Mouse (Mus musculus) CH12.LX (cell line): ENCODE data around the gene Nphp4. TPM values are rescaled to one million over a fixed set of nuclear protein-coding genes. Genes with fewer than 3 reads are reported as not detected.

Source experiments
- DNase-seq: peaks from one replicate; pipeline ENCODE4 v3.0.0-alpha.2; 2013; ENCODE audit errors: extremely low read depth
- H3K27ac ChIP-seq: 2 replicates; pipeline ENCODE4 v1.5.1; 2012; ENCODE audit warnings: low read depth, mild to moderate bottlenecking, control low read depth, moderate library complexity; ENCODE audit not compliant: insufficient read depth
- H3K27me3 ChIP-seq: replicated peaks from 2 replicates; pipeline ENCODE3; 2012; ENCODE audit warnings: inconsistent platforms
- H3K36me3 ChIP-seq, 2 experiments: replicated peaks in 1 of 2; 2 replicates each; pipeline versions ENCODE3 to v1.6.1; 2012; ENCODE audit warnings: inconsistent platforms in 1 of 2, low read length in 1 of 2, mild to moderate bottlenecking in 1 of 2, mixed read lengths in 1 of 2, moderate library complexity in 1 of 2; ENCODE audit not compliant: control insufficient read depth in 1 of 2, insufficient read depth in 1 of 2
- H3K4me1 ChIP-seq, 2 experiments: 2 replicates each; pipeline ENCODE4 v1.6.1; 2012; ENCODE audit warnings: inconsistent platforms in 1 of 2, moderate library complexity in 1 of 2; ENCODE audit not compliant: insufficient read depth in 2 of 2, control insufficient read depth in 1 of 2
- H3K4me2 ChIP-seq: 2 replicates; pipeline ENCODE4 v1.6.1; 2012; ENCODE audit warnings: low read depth, mild to moderate bottlenecking, control low read depth; ENCODE audit not compliant: poor library complexity, insufficient read depth, severe bottlenecking
- H3K4me3 ChIP-seq, 3 experiments: fragments of 150-350 bp in 1 of 3; sonication (generic) in 1 of 3; replicated peaks in 1 of 3; 2 replicates each; pipeline versions ENCODE3 to v1.5.1; 2011 to 2012; ENCODE audit warnings: low read depth in 2 of 3, low read length in 2 of 3, mild to moderate bottlenecking in 2 of 3, moderate library complexity in 2 of 3, control low read depth in 1 of 3, improper control_type of control experiment in 1 of 3, inconsistent platforms in 1 of 3, mixed read lengths in 1 of 3; ENCODE audit not compliant: poor library complexity in 1 of 3
- H3K79me2 ChIP-seq: replicated peaks from 2 replicates; pipeline ENCODE4 v1.6.1; 2012; ENCODE audit warnings: mild to moderate bottlenecking, moderate library complexity; ENCODE audit not compliant: control insufficient read depth, poor library complexity, insufficient read depth, severe bottlenecking; ENCODE audit errors: extremely low read depth
- H3K9ac ChIP-seq: 2 replicates; pipeline ENCODE4 v1.6.1; 2012; ENCODE audit warnings: low read depth, mild to moderate bottlenecking, control low read depth, moderate library complexity; ENCODE audit not compliant: insufficient read depth
- H3K9me3 ChIP-seq: replicated peaks from 2 replicates; pipeline ENCODE3; 2012; ENCODE audit warnings: low read length, inconsistent platforms, mixed read lengths
- BHLHE40 ChIP-seq: IDR thresholded peaks from 2 replicates; pipeline ENCODE4 v1.6.1; 2011; ENCODE audit warnings: mild to moderate bottlenecking, low read depth, low read length, improper control_type of control experiment
- CHD1 ChIP-seq: IDR thresholded peaks from 2 replicates; pipeline ENCODE4 v1.6.1; 2012; ENCODE audit warnings: low read depth, low read length, improper control_type of control experiment, inconsistent platforms
- CHD2 ChIP-seq: IDR thresholded peaks from 2 replicates; pipeline ENCODE4 v1.6.1; 2011; ENCODE audit warnings: low read length, improper control_type of control experiment
- E2F4 ChIP-seq: IDR thresholded peaks from 2 replicates; pipeline ENCODE4 v1.6.1; 2011; ENCODE audit warnings: low read depth, low read length, improper control_type of control experiment; ENCODE audit not compliant: insufficient replicate concordance
- ELF1 ChIP-seq: IDR thresholded peaks from 2 replicates; pipeline ENCODE4 v1.6.1; 2014; ENCODE audit warnings: low read depth, mild to moderate bottlenecking, inconsistent platforms, low read length, improper control_type of control experiment
- EP300 ChIP-seq: IDR thresholded peaks from 2 replicates; pipeline ENCODE4 v1.6.1; 2011; ENCODE audit warnings: low read length, improper control_type of control experiment
- ETS1 ChIP-seq: conservative IDR thresholded peaks from 2 replicates; pipeline ENCODE4 v1.6.1; 2012; ENCODE audit warnings: low read depth, mild to moderate bottlenecking, inconsistent platforms, low read length, improper control_type of control experiment, moderate library complexity
- GABPA ChIP-seq: IDR thresholded peaks from 2 replicates; pipeline ENCODE4 v1.6.1; 2012; ENCODE audit warnings: low read depth, low read length, improper control_type of control experiment, inconsistent platforms; ENCODE audit not compliant: insufficient replicate concordance
- HCFC1 ChIP-seq: IDR thresholded peaks from 2 replicates; pipeline ENCODE4 v1.6.1; 2012; ENCODE audit warnings: low read depth, mild to moderate bottlenecking, inconsistent platforms, low read length, improper control_type of control experiment
- IRF4 ChIP-seq: IDR thresholded peaks from 2 replicates; pipeline ENCODE4 v1.6.1; 2014; ENCODE audit warnings: low read depth, mild to moderate bottlenecking, inconsistent platforms, low read length, improper control_type of control experiment
- JUND ChIP-seq: conservative IDR thresholded peaks from 2 replicates; pipeline ENCODE4 v1.6.1; 2011; ENCODE audit warnings: low read depth, low read length, improper control_type of control experiment
- KAT2A ChIP-seq: IDR thresholded peaks from 2 replicates; pipeline ENCODE4 v1.6.1; 2012; ENCODE audit warnings: low read length, improper control_type of control experiment, inconsistent platforms; ENCODE audit not compliant: insufficient replicate concordance
- MAFK ChIP-seq: IDR thresholded peaks from 2 replicates; pipeline ENCODE4 v1.6.1; 2011; ENCODE audit warnings: low read length, improper control_type of control experiment; ENCODE audit not compliant: insufficient replicate concordance
- MAZ ChIP-seq: IDR thresholded peaks from 2 replicates; pipeline ENCODE4 v1.6.1; 2012; ENCODE audit warnings: low read depth, mild to moderate bottlenecking, inconsistent platforms, low read length, improper control_type of control experiment, moderate library complexity
- MEF2A ChIP-seq: IDR thresholded peaks from 2 replicates; pipeline ENCODE4 v1.6.1; 2014; ENCODE audit warnings: low read depth, mild to moderate bottlenecking, inconsistent platforms, low read length, improper control_type of control experiment, borderline replicate concordance
- MXI1 ChIP-seq: IDR thresholded peaks from 2 replicates; pipeline ENCODE4 v1.6.1; 2011; ENCODE audit warnings: mild to moderate bottlenecking, low read depth, low read length, improper control_type of control experiment
- NELFE ChIP-seq: IDR thresholded peaks from 2 replicates; pipeline ENCODE4 v1.6.1; 2011; ENCODE audit warnings: low read depth, low read length, improper control_type of control experiment
- NRF1 ChIP-seq: IDR thresholded peaks from 2 replicates; pipeline ENCODE4 v1.6.1; 2014; ENCODE audit warnings: low read depth, mild to moderate bottlenecking, inconsistent platforms, low read length, improper control_type of control experiment, moderate library complexity
- PAX5 ChIP-seq: IDR thresholded peaks from 2 replicates; pipeline ENCODE4 v1.6.1; 2012; ENCODE audit warnings: low read length, inconsistent platforms, mixed read lengths
- POLR2AphosphoS2 ChIP-seq: IDR thresholded peaks from 2 replicates; pipeline ENCODE4 v1.6.1; 2011; ENCODE audit warnings: low read depth, low read length, improper control_type of control experiment
- RAD21 ChIP-seq: IDR thresholded peaks from 2 replicates; pipeline ENCODE4 v1.6.1; 2011; ENCODE audit warnings: low read depth, mild to moderate bottlenecking, low read length, improper control_type of control experiment, moderate library complexity
- SIN3A ChIP-seq: IDR thresholded peaks from 2 replicates; pipeline ENCODE4 v1.6.1; 2012; ENCODE audit warnings: low read length, improper control_type of control experiment, inconsistent platforms
- SMC3 ChIP-seq: IDR thresholded peaks from 2 replicates; pipeline ENCODE4 v1.6.1; 2011; ENCODE audit warnings: low read depth, low read length, improper control_type of control experiment
- TBP ChIP-seq: conservative IDR thresholded peaks from 2 replicates; pipeline ENCODE4 v1.6.1; 2011; ENCODE audit warnings: low read depth, low read length, improper control_type of control experiment
- USF1 ChIP-seq: IDR thresholded peaks from 2 replicates; pipeline ENCODE4 v1.6.1; 2014; ENCODE audit warnings: low read depth, mild to moderate bottlenecking, inconsistent platforms, low read length, improper control_type of control experiment
- ZKSCAN1 ChIP-seq: IDR thresholded peaks from 2 replicates; pipeline ENCODE4 v1.6.1; 2012; ENCODE audit warnings: low read depth, inconsistent platforms, low read length, improper control_type of control experiment, borderline replicate concordance
- dilution Hi-C: fragments of 300-500 bp; cut with MboI; formaldehyde crosslinking; loops from 2 replicates; pipeline ENCODE4 v1.14.3; 2020; ENCODE audit warnings: low sequenced_read_pairs; ENCODE audit not compliant: extremely low pct_unique_long_range_greater_than_20kb, extremely low pct_ligation_motif_present
- in situ Hi-C: fragments of 300-500 bp; cut with MboI; formaldehyde crosslinking; loops from 3 replicates; pipeline ENCODE4 v1.14.3; 2019; ENCODE audit warnings: low sequenced_read_pairs, low pct_ligation_motif_present, low pct_unique_long_range_greater_than_20kb, mixed read lengths
- polyA plus RNA-seq: library from polyadenylated mRNA; unstranded; fragments of >175 nt; gene quantifications from 2 replicates; pipeline ENCODE4 v1.2.1, GENCODE M21; 2012; ENCODE audit warnings: low read depth; ENCODE audit not compliant: insufficient read length
- total RNA-seq, 2 experiments: library from RNA; depleted of rRNA; stranded (reverse); fragments of 300-350 nt in 1 of 2; fragments of >200 nt in 1 of 2; gene quantifications; 2 replicates each; pipeline ENCODE4 v1.2.3; 2012 to 2014

The Nphp4 gene
- total and polyA plus RNA-seq, 3 experiments = 0.09 to 0.68 TPM; not detected in 1

DNA sequence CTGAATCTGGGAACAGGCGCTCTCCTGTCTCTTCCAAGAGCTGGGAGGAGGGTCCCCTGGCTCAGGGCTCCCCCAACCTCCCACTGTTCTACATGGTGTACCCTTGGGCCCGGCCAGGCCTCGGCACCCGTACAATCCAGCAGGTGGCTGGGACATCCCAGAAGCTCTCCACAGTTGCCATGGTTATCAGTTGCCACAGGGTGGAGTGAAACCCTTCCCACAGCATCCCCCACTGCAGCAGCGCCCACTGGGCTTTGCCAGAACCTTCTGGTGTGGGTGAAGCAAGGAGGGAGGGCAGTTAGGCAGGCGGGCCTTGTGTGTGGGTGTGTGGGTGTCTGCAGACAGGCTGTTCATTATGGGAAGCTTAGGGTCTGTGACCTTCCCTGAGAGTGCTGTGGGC is 8.6 kb upstream of the Nphp4 start:
- no peak overlapping the region for H3K4me2 ChIP-seq
- no peak overlapping the region for H3K4me3 ChIP-seq
- in situ Hi-C loops = no loop called here
- no peak overlapping the region for H3K9ac ChIP-seq
- dilution Hi-C loops = no loop called here
- no peak for DNase-seq
- no peaks in the 10 kb centered on the region for H3K36me3 ChIP-seq
- TF ChIP-seq CHD2 (no peak), CHD1 (no peak), NRF1 (no peak), ELF1 (no peak), RAD21 (no peak), KAT2A (no peak), HCFC1 (no peak), BHLHE40 (no peak), POLR2AphosphoS2 (no peak), ETS1 (no peak), NELFE (no peak), IRF4 (no peak), SIN3A (no peak), USF1 (no peak), SMC3 (no peak), MAZ (no peak)
- no peak overlapping the region for H3K27ac ChIP-seq
- H3K79me2 ChIP-seq = no peaks in the 10 kb centered on the region
- no peaks in the 10 kb centered on the region for H3K4me1 ChIP-seq
- H3K27me3 ChIP-seq = peaks cover 3% of the 10 kb centered on the region
- peaks cover 60% of the 10 kb centered on the region for H3K9me3 ChIP-seq

DNA sequence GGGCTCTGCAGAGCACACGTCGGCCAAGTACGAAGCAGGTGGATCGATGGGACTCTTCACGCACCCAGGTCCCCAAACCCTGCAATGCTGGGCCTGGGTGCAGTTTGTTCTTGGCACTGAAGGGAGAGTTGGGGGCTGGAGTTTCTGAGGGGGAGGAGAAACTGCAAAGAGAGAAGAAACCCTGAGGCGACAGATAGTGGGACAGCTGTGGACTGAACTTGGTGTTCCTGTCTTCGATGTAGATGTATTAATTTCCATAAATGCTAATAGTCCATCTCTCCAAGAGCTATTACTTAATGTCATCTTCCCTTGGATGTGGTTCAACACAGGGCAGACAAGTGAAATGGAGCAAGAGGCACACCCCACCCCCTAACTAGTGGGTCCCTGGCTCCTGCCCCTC is 565 bp upstream of the Nphp4 start:
- dilution Hi-C loops = no loop called here
- no peak overlapping the region for H3K27ac ChIP-seq

More for the DNA sequence above, 565 bp upstream of the Nphp4 start:
- Histone ChIP-seq H3K9me3 (peaks cover 86% of the 10 kb centered on the region), H3K4me2 (no peak overlapping the region), H3K4me1 (peaks cover 0 to 10% of the 10 kb centered on the region in 2 experiments; a peak in 2 of 4 replicates), H3K36me3 (no peaks in the 10 kb centered on the region), H3K9ac (no peak overlapping the region), H3K79me2 (no peaks in the 10 kb centered on the region), H3K4me3 (no peak overlapping the region), H3K27me3 (no peaks in the 10 kb centered on the region)
- in situ Hi-C loops = loop anchor here (25.0 kb wide), 1 partner anchor 1461 kb away; no protein-coding TSS in a partner anchor
- DNase-seq = no peak
- TF ChIP-seq EP300 = no peak
- TF ChIP-seq TBP = no peak
- no peak for TF ChIP-seq JUND
- TF ChIP-seq IRF4 = no peak
- TF ChIP-seq RAD21 = no peak
- no peak for TF ChIP-seq MEF2A
- no peak for TF ChIP-seq USF1
- TF ChIP-seq ETS1 = no peak
- TF ChIP-seq GABPA = no peak
- TF ChIP-seq MXI1 = no peak
- no peak for TF ChIP-seq KAT2A
- no peak for TF ChIP-seq BHLHE40
- no peak for TF ChIP-seq POLR2AphosphoS2
- no peak for TF ChIP-seq HCFC1
- no peak for TF ChIP-seq E2F4
- no peak for TF ChIP-seq MAFK
- TF ChIP-seq ZKSCAN1 = no peak
- TF ChIP-seq PAX5 = no peak
